In genomic region chr10:70800736-70801306, GRCm38 (mm10) we compare ENCODE assay signal across 8 mouse cellular contexts.
DNase-seq lines count a peak whose midpoint lies in the region; ATAC-seq and TF ChIP-seq lines count a peak whose summit lies in the region.

No protein-coding gene starts in this region.

- no peaks in the 10 kb centered on the region for H3K36me3 ChIP-seq in megakaryocyte, embryonic 14.5 days (replicated peaks; ENCODE audit: low read length)
- H3K36me3 ChIP-seq in intestine, embryonic 16.5 days (ENCODE audit: control insufficient read depth, insufficient read depth, low read length): no peaks in the 10 kb centered on the region
- no peaks in the 10 kb centered on the region for H3K36me3 ChIP-seq in liver, postnatal 0 days (replicated peaks; ENCODE audit: insufficient read depth, low read length)
- no peaks in the 10 kb centered on the region for H3K36me3 ChIP-seq in liver, embryonic 12.5 days

- H3K4me3 ChIP-seq in megakaryocyte, embryonic 14.5 days (replicated peaks): peak overlapping the region; percentile 46
- H3K4me3 ChIP-seq in intestine, embryonic 16.5 days (ENCODE audit: low read length): no peak overlapping the region
- H3K4me3 ChIP-seq in liver, postnatal 0 days (ENCODE audit: low read depth, low read length): no peak overlapping the region
- no peak overlapping the region for H3K4me3 ChIP-seq in liver, embryonic 12.5 days

- DNase-seq in gastrocnemius, adult 18-20 months (ENCODE audit: low spot score): peak; percentile 15
- DNase-seq in kidney, postnatal 10 days: peak; percentile 51
- peak; percentile 36 to 44 for DNase-seq in right cerebral cortex, postnatal 10 days (ENCODE audit: low spot score in 2 of 2)
- no peak for DNase-seq in liver, postnatal 0 days

- no peak for TF ChIP-seq EP300 in liver, postnatal 0 days (IDR thresholded peaks at IDR 0.05; ENCODE audit: low read depth)

- H3K9me3 ChIP-seq in megakaryocyte, embryonic 14.5 days: peaks cover 68% of the 10 kb centered on the region
- no peaks in the 10 kb centered on the region for H3K9me3 ChIP-seq in intestine, embryonic 16.5 days (ENCODE audit: control insufficient read depth, low read length)
- H3K9me3 ChIP-seq in liver, postnatal 0 days (ENCODE audit: low read length): no peaks in the 10 kb centered on the region
- H3K9me3 ChIP-seq in liver, embryonic 12.5 days (replicated peaks): peaks cover 13% of the 10 kb centered on the region

- no peak for ATAC-seq in megakaryocyte, adult 5-6 weeks (ENCODE audit: poor library complexity, severe bottlenecking)
- no peak for ATAC-seq in intestine, embryonic 16.5 days
- no peak for ATAC-seq in liver, postnatal 0 days
- no peak for ATAC-seq in liver, embryonic 12.5 days

- H3K27me3 ChIP-seq in megakaryocyte, embryonic 14.5 days (replicated peaks): no peaks in the 10 kb centered on the region
- no peaks in the 10 kb centered on the region for H3K27me3 ChIP-seq in intestine, embryonic 16.5 days (replicated peaks; ENCODE audit: control insufficient read depth, insufficient read depth, low read length)
- no peaks in the 10 kb centered on the region for H3K27me3 ChIP-seq in liver, postnatal 0 days (ENCODE audit: insufficient read depth, low read length)
- H3K27me3 ChIP-seq in liver, embryonic 12.5 days (replicated peaks): no peaks in the 10 kb centered on the region

- no peak for TF ChIP-seq CTCF in liver, postnatal 0 days (IDR thresholded peaks at IDR 0.05; ENCODE audit: low read depth)

- no peak overlapping the region for H3K9ac ChIP-seq in intestine, embryonic 16.5 days (ENCODE audit: low read depth, low read length)
- no peak overlapping the region for H3K9ac ChIP-seq in liver, postnatal 0 days (replicated peaks)
- H3K9ac ChIP-seq in liver, embryonic 12.5 days: no peak overlapping the region

- no peaks in the 10 kb centered on the region for H3K4me1 ChIP-seq in megakaryocyte, embryonic 14.5 days
- no peaks in the 10 kb centered on the region for H3K4me1 ChIP-seq in intestine, embryonic 16.5 days (ENCODE audit: control insufficient read depth, insufficient read depth, low read length)
- no peaks in the 10 kb centered on the region for H3K4me1 ChIP-seq in liver, postnatal 0 days (ENCODE audit: insufficient read depth)
- no peaks in the 10 kb centered on the region for H3K4me1 ChIP-seq in liver, embryonic 12.5 days

- H3K4me2 ChIP-seq in intestine, embryonic 16.5 days (ENCODE audit: low read depth, low read length): no peak overlapping the region
- no peak overlapping the region for H3K4me2 ChIP-seq in liver, postnatal 0 days (ENCODE audit: low read depth, low read length)
- no peak overlapping the region for H3K4me2 ChIP-seq in liver, embryonic 12.5 days

- H3K27ac ChIP-seq in intestine, embryonic 16.5 days (ENCODE audit: low read length): no peak overlapping the region
- no peak overlapping the region for H3K27ac ChIP-seq in liver, postnatal 0 days (ENCODE audit: low read depth)
- no peak overlapping the region for H3K27ac ChIP-seq in liver, embryonic 12.5 days

- 52% methylated on average over 11 of the region's 11 CpGs for WGBS in intestine, embryonic 16.5 days
- WGBS in liver, postnatal 0 days (ENCODE audit: insufficient replicate concordance): 53% methylated on average over 11 of the region's 11 CpGs
- WGBS in liver, embryonic 12.5 days (ENCODE audit: insufficient replicate concordance): 60% methylated on average over 11 of the region's 11 CpGs
